Mouse (Mus musculus): ENCODE results near the gene Hist1h4c.

Gene Hist1h4c

DNA sequence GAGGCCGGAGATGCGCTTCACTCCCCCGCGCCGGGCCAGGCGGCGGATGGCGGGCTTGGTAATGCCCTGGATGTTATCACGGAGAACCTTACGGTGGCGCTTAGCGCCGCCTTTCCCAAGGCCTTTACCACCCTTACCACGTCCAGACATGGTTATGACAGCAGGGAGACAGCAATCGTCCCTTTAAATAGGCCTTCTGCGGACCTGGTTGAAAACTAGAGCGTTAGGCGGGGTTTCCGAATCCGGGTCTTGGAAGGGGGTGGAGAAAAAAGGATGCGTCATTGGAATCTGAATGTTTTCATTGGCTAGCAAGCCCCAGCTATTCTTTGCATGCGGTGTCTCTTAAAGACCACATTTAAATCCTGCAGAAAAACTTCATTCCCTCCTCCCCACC is at the start of gene Hist1h4c:
Hist1h4c (minus strand) TSS at position 155 of the 394 bp plus-strand sequence.
- in situ Hi-C loops (cut with MboI, MseI), result no loop called here

DNA sequence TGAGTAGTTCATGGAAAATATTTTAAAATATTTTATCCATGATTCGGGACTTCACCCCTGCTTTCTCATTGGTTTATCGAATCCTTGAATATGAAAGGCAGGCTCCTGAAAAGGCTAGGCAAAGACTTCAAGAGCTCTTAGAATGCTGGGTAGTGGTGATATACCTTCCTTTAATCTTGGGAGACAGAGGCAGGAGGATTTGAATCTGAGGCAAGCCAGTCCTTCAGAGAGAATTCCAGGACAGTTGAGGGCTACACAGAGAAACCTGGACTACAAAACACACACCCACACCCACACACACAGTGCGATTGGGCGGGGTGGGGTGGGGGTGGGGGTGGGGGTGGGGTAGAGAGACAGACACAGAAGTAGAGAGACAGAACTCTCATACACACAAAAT is 49.6 kb upstream of the Hist1h4c start:
- in situ Hi-C loops (cut with MboI, MseI), result loop anchor here (10.0 kb wide), 1 partner anchor 1703 kb away; the partner anchor contains the start of genes Hist1h2ag, Hist1h2bj and Hist1h4i

DNA sequence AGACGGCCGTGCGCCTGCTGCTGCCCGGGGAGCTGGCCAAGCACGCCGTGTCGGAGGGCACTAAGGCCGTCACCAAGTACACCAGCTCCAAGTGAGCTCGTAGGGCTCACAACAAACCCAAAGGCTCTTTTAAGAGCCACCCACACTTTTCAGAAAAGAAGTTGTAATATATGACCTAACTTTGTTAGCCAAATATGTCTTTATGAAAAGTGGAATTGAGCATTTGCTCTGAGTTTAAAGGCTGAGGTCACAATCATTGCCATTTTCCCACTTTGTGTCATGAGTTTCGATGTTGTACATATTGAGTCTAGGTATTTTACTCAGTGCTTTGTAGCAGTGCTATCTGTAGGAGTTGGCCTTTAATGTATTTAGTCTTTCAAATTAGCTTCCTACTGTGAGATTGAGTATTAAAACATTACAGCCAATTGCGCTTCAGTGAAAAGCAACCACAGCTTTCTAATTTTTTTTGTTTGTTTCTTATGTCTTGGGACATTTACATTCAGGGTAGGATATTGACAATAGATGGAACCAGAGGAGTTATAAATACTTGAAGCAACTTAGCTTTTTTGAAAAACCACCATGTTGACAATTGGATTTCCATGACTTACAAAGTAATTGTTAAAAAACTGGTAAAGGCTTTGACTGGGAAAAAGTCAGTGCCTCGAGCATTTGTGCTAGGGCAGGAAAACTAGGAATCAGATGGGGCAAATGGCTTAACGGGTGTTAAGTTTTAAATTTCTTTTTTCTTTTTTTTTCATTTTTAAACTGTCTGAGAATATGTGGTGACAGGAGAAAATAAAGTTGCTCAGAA is 49.0 kb upstream of the Hist1h4c start:
- in situ Hi-C loops (cut with MboI, MseI), result loop anchor here (10.0 kb wide), 1 partner anchor 1702 kb away; the partner anchor contains the start of genes Hist1h2ag, Hist1h2bj and Hist1h4i

DNA sequence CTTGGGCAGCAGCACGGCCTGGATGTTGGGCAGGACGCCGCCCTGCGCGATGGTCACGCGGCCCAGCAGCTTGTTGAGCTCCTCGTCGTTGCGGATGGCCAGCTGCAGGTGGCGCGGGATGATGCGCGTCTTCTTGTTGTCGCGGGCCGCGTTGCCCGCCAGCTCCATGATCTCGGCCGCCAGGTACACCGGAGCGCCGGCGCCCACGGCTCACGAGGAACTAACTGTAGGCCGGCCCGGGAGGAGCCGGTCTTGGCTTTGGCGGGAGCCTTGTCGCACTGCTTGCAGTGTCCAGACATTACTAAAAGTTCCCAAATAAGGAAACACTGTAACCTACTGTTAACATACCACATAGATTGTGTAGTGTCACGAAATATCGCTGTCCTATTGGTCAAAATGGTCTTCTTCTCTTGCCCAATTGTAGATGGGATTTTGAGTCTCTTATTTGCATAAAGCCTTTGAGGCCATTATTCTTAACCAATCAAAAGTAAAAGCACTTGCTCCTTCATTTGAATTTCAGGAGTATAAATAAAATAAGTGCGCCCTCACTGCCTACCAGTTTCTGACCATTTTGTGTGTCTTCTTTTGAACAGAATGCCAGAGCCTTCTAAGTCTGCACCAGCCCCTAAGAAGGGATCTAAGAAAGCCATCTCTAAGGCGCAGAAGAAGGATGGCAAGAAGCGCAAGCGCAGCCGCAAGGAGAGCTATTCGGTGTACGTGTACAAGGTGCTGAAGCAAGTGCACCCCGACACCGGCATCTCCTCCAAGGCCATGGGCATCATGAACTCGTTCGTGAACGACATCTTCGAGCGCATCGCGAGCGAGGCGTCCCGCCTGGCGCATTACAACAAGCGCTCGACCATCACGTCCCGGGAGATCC is 48.2 kb upstream of the Hist1h4c start, which contains the start of gene Hist1h2bb:
Hist1h2bb (plus strand) TSS at position 534 of the 880 bp plus-strand sequence.
- in situ Hi-C loops (cut with MboI, MseI), result loop anchor here (10.0 kb wide), 1 partner anchor 1702 kb away; the partner anchor contains the start of genes Hist1h2ag, Hist1h2bj and Hist1h4i

DNA sequence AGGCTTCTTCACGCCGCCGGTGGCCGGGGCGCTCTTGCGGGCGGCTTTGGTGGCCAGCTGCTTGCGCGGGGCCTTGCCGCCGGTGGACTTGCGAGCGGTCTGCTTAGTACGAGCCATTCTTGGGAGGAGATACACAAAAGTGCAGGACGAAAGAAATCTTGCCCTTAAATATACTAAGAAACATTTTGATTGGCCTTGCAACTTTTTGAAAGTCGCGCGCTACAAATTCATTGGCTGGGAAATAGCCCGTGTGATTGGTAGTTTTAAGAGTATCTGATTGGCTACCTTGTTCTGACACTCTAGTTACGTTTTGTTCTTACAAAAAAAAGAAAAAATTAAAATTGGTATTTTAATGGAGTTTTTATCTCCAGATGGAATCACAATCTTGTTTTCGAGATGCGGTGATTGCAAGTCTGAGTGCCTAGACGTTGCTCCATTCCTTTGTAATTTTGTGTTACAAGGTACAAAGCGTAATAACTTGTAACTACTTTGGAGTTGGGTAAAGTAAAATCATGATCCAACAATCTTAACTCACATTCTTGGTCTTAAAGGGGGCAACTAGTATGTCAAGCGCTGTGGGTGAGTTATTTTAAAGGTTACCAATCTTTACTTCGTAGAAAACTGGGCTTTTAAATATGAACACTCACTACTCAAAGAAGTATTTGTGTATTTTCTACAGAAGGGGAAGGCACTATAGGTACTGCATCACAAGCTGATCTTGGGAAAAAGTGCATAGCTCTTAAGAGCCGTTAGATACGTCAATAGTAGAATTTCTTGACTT is 47.3 kb upstream of the Hist1h4c start, which contains the start of gene Hist1h3c:
Hist1h3c (minus strand) TSS at position 222 of the 781 bp plus-strand sequence.
- in situ Hi-C loops (cut with MboI, MseI), result loop anchor here (10.0 kb wide), 1 partner anchor 1701 kb away; the partner anchor contains the start of genes Hist1h2ag, Hist1h2bj and Hist1h4i

DNA sequence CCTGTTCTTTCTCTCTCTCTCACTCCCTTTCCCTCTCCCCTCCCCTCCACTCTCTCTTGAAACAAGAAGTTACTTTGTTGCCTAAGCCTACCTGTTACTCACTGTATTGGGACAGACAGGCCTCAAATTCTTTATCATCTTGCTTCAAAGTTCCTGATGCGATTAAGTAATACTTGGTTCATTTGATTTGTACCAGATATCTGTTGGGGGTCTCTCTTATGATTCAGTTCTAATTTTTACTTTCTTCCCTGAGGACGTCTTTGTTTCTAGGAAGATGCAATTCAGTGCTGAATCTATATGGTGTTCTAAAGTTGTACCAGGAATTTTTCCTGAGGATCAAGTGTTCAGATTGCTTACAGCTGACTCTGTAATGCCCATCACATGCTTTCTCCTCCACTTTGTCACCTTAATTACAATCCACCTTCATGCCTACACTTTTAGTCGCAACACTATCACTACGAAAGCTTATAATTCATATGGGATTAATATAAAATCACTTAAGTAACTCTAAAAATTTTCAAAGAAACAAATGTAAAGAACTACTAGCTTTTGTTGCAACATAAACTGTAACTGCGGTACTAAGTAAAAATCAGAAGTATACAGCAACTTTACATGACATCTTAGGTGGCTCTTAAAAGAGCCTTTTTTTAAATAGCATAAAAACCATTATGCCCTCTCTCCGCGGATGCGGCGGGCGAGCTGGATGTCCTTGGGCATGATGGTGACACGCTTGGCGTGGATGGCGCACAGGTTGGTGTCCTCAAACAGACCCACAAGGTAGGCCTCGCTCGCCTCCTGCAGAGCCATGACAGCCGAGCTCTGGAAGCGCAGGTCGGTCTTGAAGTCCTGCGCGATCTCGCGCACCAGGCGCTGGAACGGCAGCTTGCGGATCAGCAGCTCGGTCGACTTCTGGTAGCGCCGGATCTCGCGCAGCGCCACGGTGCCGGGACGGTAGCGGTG is 46.4 kb upstream of the Hist1h4c start:
- in situ Hi-C loops (cut with MboI, MseI), result loop anchor here (10.0 kb wide), 1 partner anchor 1700 kb away; the partner anchor contains the start of genes Hist1h2ag, Hist1h2bj and Hist1h4i

DNA sequence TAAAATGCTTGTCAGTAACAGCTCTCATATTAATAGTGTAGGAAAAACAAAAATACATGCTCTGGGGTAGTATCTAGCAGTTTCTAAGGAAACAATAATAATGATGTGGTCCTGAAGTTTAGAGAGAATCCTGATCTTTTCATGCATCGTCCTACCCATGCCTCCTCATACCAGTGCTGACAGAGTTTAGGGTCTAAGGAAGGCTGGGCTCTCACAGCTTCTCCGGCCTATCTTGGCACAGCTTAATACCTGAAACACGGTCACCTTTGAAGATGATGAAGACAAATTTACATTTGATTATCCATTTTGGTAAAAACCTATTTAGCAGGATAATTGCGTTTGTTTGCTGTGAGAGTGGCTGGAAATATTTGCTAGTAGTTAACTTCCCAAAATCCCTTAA is 45.7 kb upstream of the Hist1h4c start:
- in situ Hi-C loops (cut with MboI, MseI), result loop anchor here (10.0 kb wide), 1 partner anchor 1699 kb away; the partner anchor contains the start of genes Hist1h2ag, Hist1h2bj and Hist1h4i

DNA sequence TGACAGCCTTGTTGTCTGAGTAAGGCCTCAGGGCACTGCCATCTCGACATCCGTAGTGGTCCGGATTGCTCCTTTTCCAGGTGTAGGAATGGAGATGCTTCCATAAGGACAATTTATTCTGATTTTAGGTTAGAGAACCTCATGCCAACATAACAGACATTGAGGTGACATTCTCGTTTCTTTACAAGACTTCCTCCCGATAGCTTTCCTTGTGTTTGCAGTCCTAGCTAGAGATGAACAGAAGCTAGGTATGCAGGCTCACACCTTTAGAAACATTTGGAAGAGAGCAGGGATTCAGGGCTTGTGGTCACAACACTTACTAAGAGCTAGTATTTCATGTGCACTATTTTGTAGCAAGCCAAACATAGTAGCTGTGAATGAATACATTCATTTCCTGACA is 45.0 kb upstream of the Hist1h4c start:
- in situ Hi-C loops (cut with MboI, MseI), result loop anchor here (10.0 kb wide), 1 partner anchor 1698 kb away; the partner anchor contains the start of genes Hist1h2ag, Hist1h2bj and Hist1h4i

DNA sequence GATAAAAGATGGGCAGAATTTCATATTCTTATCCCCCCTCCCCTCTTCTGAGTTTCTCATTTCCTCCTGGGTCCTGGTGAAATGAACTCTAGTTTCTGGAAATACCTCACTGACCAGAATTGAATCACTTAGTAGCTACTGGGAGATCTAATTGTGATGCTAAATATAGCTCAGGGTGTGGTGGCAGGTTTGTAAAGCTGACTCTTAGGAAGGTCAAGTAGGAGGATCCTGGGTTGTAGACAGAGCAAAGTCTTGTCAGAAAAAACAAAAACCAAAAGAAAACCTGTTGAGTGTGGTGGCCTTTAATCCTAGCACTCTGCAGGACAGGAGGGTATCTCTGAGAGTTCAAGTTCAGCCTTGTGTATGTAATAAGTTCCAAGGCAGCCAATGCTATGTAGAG is 43.8 kb upstream of the Hist1h4c start:
- in situ Hi-C loops (cut with MboI, MseI), result loop anchor here (10.0 kb wide), 1 partner anchor 1697 kb away; the partner anchor contains the start of genes Hist1h2ag, Hist1h2bj and Hist1h4i

DNA sequence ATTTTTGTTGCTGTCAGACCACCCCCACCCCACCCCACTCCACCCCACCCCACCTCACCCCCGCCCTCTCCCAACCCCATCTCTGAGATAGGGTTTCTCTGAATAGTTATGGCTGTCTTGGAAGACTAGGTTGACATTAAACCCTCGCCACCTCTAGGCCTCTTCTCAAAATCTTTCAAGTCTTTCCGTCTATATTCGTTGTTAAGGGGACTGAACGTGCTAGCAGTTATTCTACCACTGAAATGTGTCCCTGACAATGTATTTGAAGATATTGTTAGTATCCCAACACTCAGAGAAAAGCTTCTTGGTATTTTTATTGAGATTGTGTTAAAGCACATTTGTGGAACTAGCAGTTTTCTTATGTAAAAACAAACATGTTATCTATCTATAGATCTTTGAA is 42.7 kb upstream of the Hist1h4c start:
- in situ Hi-C loops (cut with MboI, MseI), result loop anchor here (10.0 kb wide), 1 partner anchor 1696 kb away; the partner anchor contains the start of genes Hist1h2ag, Hist1h2bj and Hist1h4i

DNA sequence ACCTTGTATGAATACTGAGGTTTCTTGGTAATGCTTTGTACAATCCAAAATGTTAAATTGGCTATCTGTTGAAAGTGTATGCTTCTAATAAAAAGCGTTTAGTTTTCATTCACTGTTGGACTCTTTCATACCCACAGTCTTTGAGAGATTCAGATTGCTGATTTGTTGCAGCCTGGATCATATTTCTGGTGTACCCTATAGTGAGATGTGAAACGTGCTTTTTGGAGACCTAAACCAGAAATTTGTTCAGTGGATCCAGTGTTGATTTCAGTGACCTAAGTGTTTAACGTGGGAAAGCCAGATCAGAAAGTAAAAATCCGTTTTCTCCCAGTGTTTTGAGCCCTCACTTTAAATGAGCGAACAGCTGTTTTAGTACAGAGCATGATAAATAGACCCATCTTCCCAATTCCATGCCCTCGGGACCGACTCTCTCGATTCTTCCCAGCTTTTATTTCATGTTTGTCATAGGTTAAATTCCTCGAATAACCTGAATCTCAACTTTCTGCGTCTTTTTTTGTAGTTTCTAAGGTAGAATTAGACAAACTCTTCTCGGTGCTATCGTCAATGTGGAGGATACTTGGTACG is 42.1 kb upstream of the Hist1h4c start:
- in situ Hi-C loops (cut with MboI, MseI), result loop anchor here (10.0 kb wide), 1 partner anchor 1696 kb away; the partner anchor contains the start of genes Hist1h2ag, Hist1h2bj and Hist1h4i

DNA sequence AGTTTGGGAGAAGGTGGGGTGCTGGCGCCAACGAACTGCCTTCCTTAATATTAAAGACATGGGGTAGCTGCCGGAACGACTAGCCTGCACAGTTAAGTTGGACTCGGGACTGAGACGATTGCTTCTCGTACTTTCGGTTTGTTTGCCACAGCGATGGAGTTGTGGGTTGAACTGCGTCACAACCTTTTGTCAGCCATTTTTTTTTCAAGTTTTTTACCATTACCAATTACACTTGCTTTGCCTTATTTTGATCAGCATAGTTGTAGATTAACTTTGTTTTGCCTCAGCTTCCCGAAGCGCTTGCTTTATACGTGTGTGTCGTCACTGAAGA is 41.6 kb upstream of the Hist1h4c start:
- in situ Hi-C loops (cut with MboI, MseI), result loop anchor here (10.0 kb wide), 2 partner anchors 105 to 1695 kb away; partner anchors contain the start of genes Hist1h2ag, Hist1h2bj and Hist1h4i

DNA sequence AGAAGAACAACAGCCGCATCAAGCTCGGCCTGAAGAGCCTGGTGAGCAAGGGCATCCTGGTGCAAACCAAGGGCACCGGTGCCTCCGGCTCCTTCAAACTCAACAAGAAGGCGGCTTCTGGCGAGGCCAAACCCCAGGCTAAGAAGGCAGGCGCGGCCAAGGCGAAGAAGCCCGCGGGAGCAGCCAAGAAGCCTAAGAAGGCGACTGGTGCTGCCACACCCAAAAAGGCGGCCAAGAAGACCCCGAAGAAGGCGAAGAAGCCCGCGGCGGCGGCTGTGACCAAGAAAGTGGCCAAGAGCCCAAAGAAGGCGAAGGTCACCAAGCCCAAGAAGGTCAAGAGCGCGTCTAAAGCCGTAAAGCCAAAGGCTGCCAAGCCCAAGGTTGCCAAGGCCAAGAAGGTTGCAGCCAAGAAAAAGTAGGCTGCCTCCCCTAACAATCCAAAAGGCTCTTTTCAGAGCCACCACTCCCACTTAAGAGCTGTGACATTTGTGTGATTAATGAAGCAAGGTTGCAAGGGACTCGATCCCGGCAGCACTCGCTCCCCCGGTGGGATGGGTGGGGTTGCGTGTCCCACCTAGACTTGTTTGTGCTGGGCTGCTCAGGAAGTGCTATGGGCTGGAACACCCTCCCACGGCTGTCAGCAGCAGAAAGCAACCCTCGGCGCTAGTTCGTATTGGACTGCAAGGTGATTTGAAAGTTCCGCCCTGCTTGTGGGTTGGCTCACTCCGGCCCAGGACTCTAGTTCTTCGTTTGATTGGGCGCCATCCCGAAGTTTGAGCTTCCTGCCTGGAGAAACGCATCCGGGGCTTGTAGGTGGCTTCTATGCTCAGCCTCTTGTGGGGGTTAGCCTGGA is 41.0 kb upstream of the Hist1h4c start:
- in situ Hi-C loops (cut with MboI, MseI), result loop anchor here (10.0 kb wide), 1 partner anchor 104 kb away; no protein-coding TSS in a partner anchor

DNA sequence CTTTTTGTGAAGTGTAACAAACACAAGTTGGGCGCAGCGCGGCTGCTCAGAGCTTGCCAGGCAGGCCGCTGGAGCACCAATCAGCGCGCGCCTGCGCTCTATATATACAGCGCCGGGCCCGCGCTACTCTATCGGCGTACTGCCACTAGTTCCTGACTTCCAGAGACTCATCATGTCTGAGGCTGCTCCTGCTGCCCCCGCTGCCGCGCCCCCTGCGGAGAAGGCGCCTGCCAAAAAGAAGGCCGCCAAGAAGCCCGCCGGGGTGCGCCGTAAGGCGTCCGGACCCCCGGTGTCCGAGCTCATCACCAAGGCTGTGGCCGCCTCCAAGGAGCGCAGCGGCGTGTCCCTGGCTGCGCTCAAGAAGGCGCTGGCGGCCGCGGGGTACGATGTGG is 40.4 kb upstream of the Hist1h4c start, which contains the start of gene Hist1h1c:
Hist1h1c (plus strand) TSS at position 132 of the 392 bp plus-strand sequence.
- in situ Hi-C loops (cut with MboI, MseI), result loop anchor here (10.0 kb wide), 1 partner anchor 104 kb away; no protein-coding TSS in a partner anchor

DNA sequence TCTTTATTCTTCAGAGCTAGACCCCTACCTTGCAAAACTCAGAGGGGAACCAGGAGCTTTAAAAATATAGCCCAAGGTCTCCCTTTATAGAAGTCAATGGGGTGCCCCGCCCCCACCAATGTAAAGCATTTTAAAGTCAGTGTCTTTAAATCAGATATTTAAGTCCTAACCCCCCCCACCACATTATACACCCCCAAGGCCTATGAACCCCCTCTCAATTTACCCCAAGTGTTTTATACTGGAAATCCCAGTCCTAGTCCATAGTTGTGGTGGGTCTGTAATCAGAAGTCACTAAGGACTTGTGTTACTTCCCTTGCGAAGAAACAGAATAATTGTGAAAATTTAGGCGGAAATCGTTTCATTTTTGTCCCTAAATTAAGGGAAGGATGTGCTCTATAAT is 39.8 kb upstream of the Hist1h4c start:
- in situ Hi-C loops (cut with MboI, MseI), result loop anchor here (10.0 kb wide), 1 partner anchor 103 kb away; no protein-coding TSS in a partner anchor

DNA sequence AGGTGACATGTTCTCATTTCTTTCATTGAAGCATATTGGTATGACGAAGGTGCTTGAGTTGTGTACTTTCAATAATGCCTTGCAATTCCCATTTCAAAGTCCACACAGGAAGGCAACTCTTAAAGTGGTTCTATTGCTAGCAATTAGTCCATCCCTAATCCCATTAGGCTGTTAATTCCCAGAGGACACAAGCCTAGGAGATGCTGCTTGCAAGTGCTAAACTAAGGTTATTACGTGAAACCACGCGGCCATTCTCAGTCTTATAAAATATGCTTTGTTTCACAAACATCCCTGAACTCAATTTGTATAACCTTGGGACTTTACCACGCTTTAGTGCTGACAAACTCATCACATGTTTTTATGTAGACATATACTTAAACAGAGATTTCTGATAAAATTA is 38.8 kb upstream of the Hist1h4c start:
- in situ Hi-C loops (cut with MboI, MseI), result loop anchor here (10.0 kb wide), 1 partner anchor 102 kb away; no protein-coding TSS in a partner anchor

DNA sequence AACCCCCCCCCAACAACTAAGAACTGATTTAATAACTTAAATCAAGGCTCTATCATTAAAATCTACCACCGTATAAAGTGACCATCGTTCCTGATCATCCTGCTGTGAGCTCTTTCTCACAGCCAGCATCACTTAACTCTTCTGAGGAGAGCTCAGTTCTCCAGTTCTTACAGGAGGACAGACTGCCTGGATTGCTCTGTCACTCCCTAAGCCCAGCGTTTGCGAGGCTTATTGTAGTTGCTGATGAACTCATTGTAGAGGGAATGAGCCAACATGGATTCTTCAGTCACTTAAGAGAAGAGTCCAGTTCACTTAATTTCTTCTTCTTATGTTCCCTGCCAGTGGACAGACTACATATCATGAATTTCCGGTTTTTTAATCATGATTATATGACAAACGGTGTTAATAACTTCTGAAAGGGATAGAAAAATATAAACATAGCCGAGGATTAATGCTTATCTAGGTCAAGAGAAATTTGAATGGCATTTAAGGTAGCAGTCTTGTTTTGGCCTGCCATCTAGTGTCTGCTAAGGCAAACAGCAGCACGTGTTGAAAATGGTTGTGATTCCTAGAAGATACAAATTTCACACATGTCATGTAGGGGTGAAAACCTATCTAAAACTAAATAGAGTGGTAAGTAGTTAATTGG is 34.0 kb upstream of the Hist1h4c start:
- in situ Hi-C loops (cut with MboI, MseI), result loop anchor here (10.0 kb wide), 1 partner anchor 97 kb away; no protein-coding TSS in a partner anchor
